30 mouse cellular contexts compared by ENCODE assay signal in the genomic region with DNA sequence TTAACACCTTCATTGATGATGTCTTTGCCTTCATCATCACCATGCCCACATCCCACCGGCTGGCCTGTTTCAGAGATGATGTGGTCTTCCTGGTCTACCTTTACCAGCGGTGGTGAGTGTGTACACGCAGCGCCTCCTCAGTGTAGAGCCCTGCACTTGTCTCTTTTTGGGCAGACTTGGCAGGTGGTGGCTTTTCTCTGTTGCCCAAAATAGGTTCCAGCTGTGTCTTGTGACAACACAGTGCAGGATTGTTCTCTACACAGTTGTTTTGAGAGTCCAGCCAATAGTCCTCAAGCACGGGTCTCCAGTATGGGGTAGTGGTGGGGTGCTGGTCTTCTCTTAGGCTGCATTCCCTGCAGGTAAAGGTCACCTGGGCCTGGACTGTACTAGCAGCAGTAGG. TPM values are rescaled to one million over a fixed set of nuclear protein-coding genes. Genes with fewer than 3 reads are reported as not detected.
A peak's percentile ranks its signal among the peaks of the same experiment; 100 is the strongest.
DNase-seq lines count a peak whose midpoint lies in the region; ATAC-seq lines count a peak whose summit lies in the region.
"Had no signal": no experiment of that assay in that cellular context is flagged by ENCODE, and none has a peak within 500 bp of the region (broad histone marks: within the 10 kb centered on the region; RNA-seq: fewer than 3 reads in every experiment).

No protein-coding gene starts in this region.

- H3K4me2 ChIP-seq in embryonic facial prominence, embryonic 14.5 days (ENCODE audit: low read depth, low read length) = no peak overlapping the region
- no peak overlapping the region for H3K4me2 ChIP-seq in heart, embryonic 12.5 days
- H3K4me2 ChIP-seq: embryonic facial prominence, embryonic 13.5 days; forebrain, embryonic 13.5 days; hindbrain, embryonic 12.5 days; hindbrain, embryonic 15.5 days had no signal

- 92% methylated on average over 5 of the region's 5 CpGs for WGBS in embryonic facial prominence, embryonic 14.5 days
- WGBS in embryonic facial prominence, embryonic 10.5 days = 91% methylated on average over 5 of the region's 5 CpGs
- WGBS in heart, embryonic 12.5 days = 92% methylated on average over 5 of the region's 5 CpGs
- WGBS in heart, embryonic 10.5 days = 92% methylated on average over 5 of the region's 5 CpGs

- H3K9me3 ChIP-seq in embryonic facial prominence, embryonic 14.5 days (ENCODE audit: control insufficient read depth, low read length) = no peaks in the 10 kb centered on the region
- H3K9me3 ChIP-seq in embryonic facial prominence, embryonic 10.5 days = no peaks in the 10 kb centered on the region
- no peaks in the 10 kb centered on the region for H3K9me3 ChIP-seq in heart, embryonic 12.5 days (replicated peaks)
- no peaks in the 10 kb centered on the region for H3K9me3 ChIP-seq in heart, embryonic 10.5 days
- no peaks in the 10 kb centered on the region for H3K9me3 ChIP-seq in megakaryocyte, embryonic 14.5 days
- H3K9me3 ChIP-seq: embryonic facial prominence, embryonic 13.5 days; forebrain, embryonic 10.5 days; forebrain, embryonic 13.5 days; hindbrain, embryonic 12.5 days; hindbrain, embryonic 15.5 days had no signal

- H3K36me3 ChIP-seq in embryonic facial prominence, embryonic 14.5 days (ENCODE audit: control insufficient read depth, insufficient read depth, low read length) = peaks cover 86% of the 10 kb centered on the region
- H3K36me3 ChIP-seq in embryonic facial prominence, embryonic 10.5 days (replicated peaks) = peaks cover 89% of the 10 kb centered on the region
- H3K36me3 ChIP-seq in heart, embryonic 12.5 days = peaks cover 86% of the 10 kb centered on the region
- peaks cover 86% of the 10 kb centered on the region for H3K36me3 ChIP-seq in heart, embryonic 10.5 days
- H3K36me3 ChIP-seq in megakaryocyte, embryonic 14.5 days (replicated peaks; ENCODE audit: low read length) = peaks cover 95% of the 10 kb centered on the region

- no peak overlapping the region for H3K27ac ChIP-seq in embryonic facial prominence, embryonic 14.5 days (replicated peaks; ENCODE audit: low read depth, low read length)
- H3K27ac ChIP-seq in embryonic facial prominence, embryonic 10.5 days (replicated peaks) = no peak overlapping the region
- H3K27ac ChIP-seq in heart, embryonic 12.5 days (ENCODE audit: poor library complexity, severe bottlenecking) = no peak overlapping the region
- H3K27ac ChIP-seq in heart, embryonic 10.5 days = no peak overlapping the region
- H3K27ac ChIP-seq: embryonic facial prominence, embryonic 13.5 days; forebrain, embryonic 10.5 days; forebrain, embryonic 13.5 days; hindbrain, embryonic 12.5 days; hindbrain, embryonic 15.5 days had no signal

- no peaks in the 10 kb centered on the region for H3K27me3 ChIP-seq in embryonic facial prominence, embryonic 14.5 days (replicated peaks; ENCODE audit: control insufficient read depth, insufficient read depth, low read length)
- no peaks in the 10 kb centered on the region for H3K27me3 ChIP-seq in embryonic facial prominence, embryonic 10.5 days (replicated peaks; ENCODE audit: low read depth, poor library complexity, severe bottlenecking)
- H3K27me3 ChIP-seq in heart, embryonic 12.5 days (replicated peaks) = no peaks in the 10 kb centered on the region
- no peaks in the 10 kb centered on the region for H3K27me3 ChIP-seq in heart, embryonic 10.5 days (ENCODE audit: insufficient read depth, poor library complexity, severe bottlenecking)
- no peaks in the 10 kb centered on the region for H3K27me3 ChIP-seq in megakaryocyte, embryonic 14.5 days (replicated peaks)
- H3K27me3 ChIP-seq: embryonic facial prominence, embryonic 13.5 days; forebrain, embryonic 13.5 days; hindbrain, embryonic 12.5 days; hindbrain, embryonic 15.5 days had no signal

- H3K9ac ChIP-seq in embryonic facial prominence, embryonic 14.5 days (ENCODE audit: low read depth, low read length) = no peak overlapping the region
- no peak overlapping the region for H3K9ac ChIP-seq in heart, embryonic 12.5 days
- H3K9ac ChIP-seq: embryonic facial prominence, embryonic 13.5 days; forebrain, embryonic 13.5 days; hindbrain, embryonic 12.5 days; hindbrain, embryonic 15.5 days had no signal

- no peak overlapping the region for H3K4me3 ChIP-seq in embryonic facial prominence, embryonic 14.5 days (ENCODE audit: low read depth, low read length)
- no peak overlapping the region for H3K4me3 ChIP-seq in embryonic facial prominence, embryonic 10.5 days
- no peak overlapping the region for H3K4me3 ChIP-seq in heart, embryonic 12.5 days
- no peak overlapping the region for H3K4me3 ChIP-seq in heart, embryonic 10.5 days
- H3K4me3 ChIP-seq in megakaryocyte, embryonic 14.5 days (replicated peaks) = peak overlapping the region; percentile 55
- H3K4me3 ChIP-seq: embryonic facial prominence, embryonic 13.5 days; forebrain, embryonic 10.5 days; forebrain, embryonic 13.5 days; hindbrain, embryonic 12.5 days; hindbrain, embryonic 15.5 days had no signal

- peak; percentile 33; the same call in 1 of the 2 replicates for ATAC-seq in embryonic facial prominence, embryonic 14.5 days (ENCODE audit: low read depth)
- no peak for ATAC-seq in heart, embryonic 12.5 days (ENCODE audit: insufficient number of reproducible peaks, low FRiP score)
- no peak for ATAC-seq in megakaryocyte, adult 5-6 weeks (ENCODE audit: poor library complexity, severe bottlenecking)
- ATAC-seq: forebrain, embryonic 13.5 days; forebrain, embryonic 16.5 days; intestine, postnatal 0 days had no signal

- DNase-seq in embryonic facial prominence, embryonic 14.5 days (ENCODE audit: low spot score) = no peak
- no peak for DNase-seq in embryonic facial prominence, embryonic 10.5 days (ENCODE audit: low spot score)
- DNase-seq in heart, adult 18-20 months = peak; percentile 42 to 62
- peak; percentile 19 to 37 for DNase-seq in heart, adult 9 months (ENCODE audit: low spot score in 2 of 2)
- no peak for DNase-seq in heart, embryonic 10.5 days (ENCODE audit: low spot score)
- DNase-seq: adrenal gland, postnatal 10 days; adrenal gland, postnatal 36 days; cerebellum, adult 11 months; cerebellum, adult 2 months; cerebellum, adult 9-11 months; cerebellum, postnatal 25 days; gastrocnemius, postnatal 25 days; kidney, adult 2 months had no signal

- H3K4me1 ChIP-seq in embryonic facial prominence, embryonic 14.5 days (ENCODE audit: control insufficient read depth, insufficient read depth, low read length) = no peaks in the 10 kb centered on the region
- H3K4me1 ChIP-seq in embryonic facial prominence, embryonic 10.5 days = no peaks in the 10 kb centered on the region
- no peaks in the 10 kb centered on the region for H3K4me1 ChIP-seq in heart, embryonic 12.5 days (replicated peaks)
- H3K4me1 ChIP-seq in heart, embryonic 10.5 days = no peaks in the 10 kb centered on the region
- peaks cover 45% of the 10 kb centered on the region for H3K4me1 ChIP-seq in megakaryocyte, embryonic 14.5 days
- H3K4me1 ChIP-seq: embryonic facial prominence, embryonic 13.5 days; forebrain, embryonic 10.5 days; forebrain, embryonic 13.5 days; hindbrain, embryonic 12.5 days; hindbrain, embryonic 15.5 days had no signal

RNA-seq across cellular contexts. Expression of a gene that starts 8.3 kb away (rescaled TPM):
- polyA plus RNA-seq in embryonic facial prominence, embryonic 14.5 days (2014; fragmentation: Nextera tagmentation; extraction: Ambion mirVana) = 2.2 and 2.8 TPM in 2 replicates
- polyA plus RNA-seq in embryonic facial prominence, embryonic 10.5 days (2016; fragmentation: Nextera tagmentation; extraction: Ambion mirVana) = 9.2 and 10.4 TPM in 2 replicates
- under 1 TPM in 1 of 2 experiments, not detected in 1; 0.15 TPM for total RNA-seq in heart, adult 18-20 months (2021)
- polyA plus RNA-seq in heart, embryonic 12.5 days (2016; fragmentation: Nextera tagmentation; extraction: Ambion mirVana) = 2.9 and 3.0 TPM in 2 replicates
- polyA plus RNA-seq in heart, embryonic 10.5 days (2016; fragmentation: Nextera tagmentation; extraction: Ambion mirVana) = 4.1 and 5.2 TPM in 2 replicates
- not detected in 2 replicates for polyA plus RNA-seq in megakaryocyte, embryonic 14.5 days (2012; ENCODE audit: insufficient read depth, low replicate concordance)
- total RNA-seq in megakaryocyte, adult 5-6 weeks (2015) = 0.04 TPM in 1 of 2 replicates, not detected in the other
- 0.11 TPM in 1 of 2 replicates, not detected in the other for total RNA-seq in megakaryocyte, adult 5-6 weeks (2017)

RNA-seq across cellular contexts. Expression of a gene that starts 14.6 kb away (rescaled TPM):
- polyA plus RNA-seq in embryonic facial prominence, embryonic 14.5 days (2014; fragmentation: Nextera tagmentation; extraction: Ambion mirVana) = 128 and 134 TPM in 2 replicates
- polyA plus RNA-seq in embryonic facial prominence, embryonic 10.5 days (2016; fragmentation: Nextera tagmentation; extraction: Ambion mirVana) = 98.9 and 103 TPM in 2 replicates
- 10 to 100 TPM; 56.6 to 63.9 TPM for total RNA-seq in heart, adult 18-20 months (2021)
- polyA plus RNA-seq in heart, embryonic 12.5 days (2016; fragmentation: Nextera tagmentation; extraction: Ambion mirVana) = 112 and 122 TPM in 2 replicates
- polyA plus RNA-seq in heart, embryonic 10.5 days (2016; fragmentation: Nextera tagmentation; extraction: Ambion mirVana) = 117 and 129 TPM in 2 replicates
- 17.7 and 24.9 TPM in 2 replicates for polyA plus RNA-seq in megakaryocyte, embryonic 14.5 days (2012; ENCODE audit: insufficient read depth, low replicate concordance)
- total RNA-seq in megakaryocyte, adult 5-6 weeks (2015) = 171 and 196 TPM in 2 replicates
- 66.0 and 76.0 TPM in 2 replicates for total RNA-seq in megakaryocyte, adult 5-6 weeks (2017)

RNA-seq across cellular contexts. Expression of a gene that starts 59.4 kb away (rescaled TPM):
- polyA plus RNA-seq in embryonic facial prominence, embryonic 14.5 days (2014; fragmentation: Nextera tagmentation; extraction: Ambion mirVana) = not detected in 2 replicates
- not detected in 2 replicates for polyA plus RNA-seq in embryonic facial prominence, embryonic 10.5 days (2016; fragmentation: Nextera tagmentation; extraction: Ambion mirVana)
- total RNA-seq in heart, adult 18-20 months (2021) = not detected
- not detected in 2 replicates for polyA plus RNA-seq in heart, embryonic 12.5 days (2016; fragmentation: Nextera tagmentation; extraction: Ambion mirVana)
- not detected in 2 replicates for polyA plus RNA-seq in heart, embryonic 10.5 days (2016; fragmentation: Nextera tagmentation; extraction: Ambion mirVana)
- not detected in 2 replicates for polyA plus RNA-seq in megakaryocyte, embryonic 14.5 days (2012; ENCODE audit: insufficient read depth, low replicate concordance)
- total RNA-seq in megakaryocyte, adult 5-6 weeks (2015) = not detected in 2 replicates
- not detected in 2 replicates for total RNA-seq in megakaryocyte, adult 5-6 weeks (2017)
- total RNA-seq: adrenal gland, postnatal 10 days; adrenal gland, postnatal 36 days; common myeloid progenitor, adult 5-6 weeks; ES-E14; hematopoietic stem cell, adult 5-6 weeks had no signal
- polyA plus RNA-seq: cerebellum, adult 2 months; embryonic facial prominence, embryonic 13.5 days; forebrain, embryonic 10.5 days; forebrain, embryonic 13.5 days; forebrain, embryonic 16.5 days; frontal cortex, adult 2 months; heart, embryonic 14.5 days; heart, postnatal 0 days; hindbrain, embryonic 12.5 days; hindbrain, embryonic 15.5 days; intestine, embryonic 14.5 days had no signal

Comparison
In these comparisons a context has a peak if more than half of its experiments do, and no peak if none do; other contexts are left out.
1. DNase-seq: peak in heart, adult 18-20 months (2 of 2) and heart, adult 9 months (2 of 2); none in embryonic facial prominence, embryonic 14.5 days (single experiment), embryonic facial prominence, embryonic 10.5 days (single experiment) and heart, embryonic 10.5 days (single experiment).